Mouse (Mus musculus): Measurements from ENCODE around the gene Rtn2. TPM values are rescaled to one million over a fixed set of nuclear protein-coding genes. Genes with fewer than 3 reads are reported as not detected.

Rtn2 gene
- polyA plus RNA-seq, 1 experiment, result 76.2 TPM

GRCm38 (mm10) chr7:19311991-19312390 is 29.6 kb downstream of the Rtn2 start:
- 28% methylated on average over 4 of the region's 4 CpGs for WGBS
- no peak overlapping the region for H3K4me3 ChIP-seq (replicated peaks; ENCODE audit: extremely low read depth, low read depth, low read length)
- no peak for DNase-seq
- peaks cover 15% of the 10 kb centered on the region for H3K4me1 ChIP-seq (ENCODE audit: control insufficient read depth, insufficient read depth, low read length)
- TF ChIP-seq CTCF (IDR thresholded peaks at IDR 0.05; ENCODE audit: insufficient read depth, low read length), result no peak
- TF ChIP-seq POLR2A (IDR thresholded peaks at IDR 0.05; ENCODE audit: borderline replicate concordance, extremely low read depth, low read depth, low read length), result no peak

GRCm38 (mm10) chr7:19314033-19314432 is 31.6 kb downstream of the Rtn2 start:
- H3K4me1 ChIP-seq (ENCODE audit: control insufficient read depth, insufficient read depth, low read length), result peaks cover 13% of the 10 kb centered on the region
- no peak for DNase-seq
- 59% methylated on average over 5 of the region's 5 CpGs for WGBS
- no peak overlapping the region for H3K4me3 ChIP-seq (replicated peaks; ENCODE audit: extremely low read depth, low read depth, low read length)
- TF ChIP-seq POLR2A (IDR thresholded peaks at IDR 0.05; ENCODE audit: borderline replicate concordance, extremely low read depth, low read depth, low read length) (no peak), CTCF (IDR thresholded peaks at IDR 0.05; ENCODE audit: insufficient read depth, low read length) (no peak)

GRCm38 (mm10) chr7:19316451-19317161 is 34.2 kb downstream of the Rtn2 start:
- no peak for DNase-seq
- H3K4me1 ChIP-seq (ENCODE audit: control insufficient read depth, insufficient read depth, low read length), result peaks cover 12% of the 10 kb centered on the region
- TF ChIP-seq POLR2A (IDR thresholded peaks at IDR 0.05; ENCODE audit: borderline replicate concordance, extremely low read depth, low read depth, low read length) (no peak), CTCF (IDR thresholded peaks at IDR 0.05; ENCODE audit: insufficient read depth, low read length) (no peak)
- 40% methylated on average over 14 of the region's 14 CpGs for WGBS
- no peak overlapping the region for H3K4me3 ChIP-seq (replicated peaks; ENCODE audit: extremely low read depth, low read depth, low read length)

GRCm38 (mm10) chr7:19318201-19318600 is 35.8 kb downstream of the Rtn2 start:
- DNase-seq, result no peak
- H3K4me3 ChIP-seq (replicated peaks; ENCODE audit: extremely low read depth, low read depth, low read length), result no peak overlapping the region
- 65% methylated on average over 2 of the region's 2 CpGs for whole genome bisulfite sequencing
- peaks cover 12% of the 10 kb centered on the region for H3K4me1 ChIP-seq (ENCODE audit: control insufficient read depth, insufficient read depth, low read length)
- no peak for TF ChIP-seq POLR2A (IDR thresholded peaks at IDR 0.05; ENCODE audit: borderline replicate concordance, extremely low read depth, low read depth, low read length)
- TF ChIP-seq CTCF (IDR thresholded peaks at IDR 0.05; ENCODE audit: insufficient read depth, low read length), result no peak

GRCm38 (mm10) chr7:19318676-19319075 is 36.3 kb downstream of the Rtn2 start:
- no peak for TF ChIP-seq POLR2A (IDR thresholded peaks at IDR 0.05; ENCODE audit: borderline replicate concordance, extremely low read depth, low read depth, low read length)
- no peak for TF ChIP-seq CTCF (IDR thresholded peaks at IDR 0.05; ENCODE audit: insufficient read depth, low read length)
- no peak for DNase-seq
- Histone ChIP-seq H3K4me3 (replicated peaks; ENCODE audit: extremely low read depth, low read depth, low read length) (no peak overlapping the region), H3K4me1 (ENCODE audit: control insufficient read depth, insufficient read depth, low read length) (peaks cover 12% of the 10 kb centered on the region)
- WGBS, result 70% methylated on average over 7 of the region's 7 CpGs

- TF ChIP-seq CTCF (IDR thresholded peaks at IDR 0.05; ENCODE audit: insufficient read depth, low read length) (no peak), POLR2A (IDR thresholded peaks at IDR 0.05; ENCODE audit: borderline replicate concordance, extremely low read depth, low read depth, low read length) (no peak)
- 23% methylated on average over 9 of the region's 9 CpGs for WGBS
- no peak for DNase-seq
Measured at GRCm38 (mm10) chr7:19319458-19319857, 37.0 kb downstream of the Rtn2 start.

GRCm38 (mm10) chr7:19319906-19320305 is 37.5 kb downstream of the Rtn2 start:
- H3K4me1 ChIP-seq (ENCODE audit: control insufficient read depth, insufficient read depth, low read length), result peaks cover 12% of the 10 kb centered on the region
- WGBS, result under 1% methylated on average over 41 of the region's 41 CpGs
- TF ChIP-seq POLR2A (IDR thresholded peaks at IDR 0.05; ENCODE audit: borderline replicate concordance, extremely low read depth, low read depth, low read length) (peak; percentile 69; the same call in 1 of the 2 replicates), CTCF (IDR thresholded peaks at IDR 0.05; ENCODE audit: insufficient read depth, low read length) (no peak)
- H3K4me3 ChIP-seq (replicated peaks; ENCODE audit: extremely low read depth, low read depth, low read length), result peak overlapping the region; percentile 58
- peak; percentile 96 for DNase-seq

More at GRCm38 (mm10) chr7:19319458-19319857, 37.0 kb downstream of the Rtn2 start:
- Histone ChIP-seq H3K4me3 (replicated peaks; ENCODE audit: extremely low read depth, low read depth, low read length) (peak overlapping the region; percentile 58), H3K4me1 (ENCODE audit: control insufficient read depth, insufficient read depth, low read length) (peaks cover 12% of the 10 kb centered on the region)

GRCm38 (mm10) chr7:19320637-19321036 is 38.2 kb downstream of the Rtn2 start:
- TF ChIP-seq POLR2A (IDR thresholded peaks at IDR 0.05; ENCODE audit: borderline replicate concordance, extremely low read depth, low read depth, low read length) (no peak), CTCF (IDR thresholded peaks at IDR 0.05; ENCODE audit: insufficient read depth, low read length) (no peak)
- peaks cover 12% of the 10 kb centered on the region for H3K4me1 ChIP-seq (ENCODE audit: control insufficient read depth, insufficient read depth, low read length)
- 36% methylated on average over 7 of the region's 7 CpGs for WGBS
- DNase-seq, result no peak
- H3K4me3 ChIP-seq (replicated peaks; ENCODE audit: extremely low read depth, low read depth, low read length), result no peak overlapping the region

- TF ChIP-seq CTCF (IDR thresholded peaks at IDR 0.05; ENCODE audit: insufficient read depth, low read length), result no peak
- WGBS, result 28% methylated on average over 5 of the region's 5 CpGs
- Histone ChIP-seq H3K4me1 (ENCODE audit: control insufficient read depth, insufficient read depth, low read length) (peaks cover 14% of the 10 kb centered on the region), H3K4me3 (replicated peaks; ENCODE audit: extremely low read depth, low read depth, low read length) (no peak overlapping the region)
- no peak for DNase-seq
Measured at GRCm38 (mm10) chr7:19321464-19321863, 39.0 kb downstream of the Rtn2 start.

- TF ChIP-seq POLR2A (IDR thresholded peaks at IDR 0.05; ENCODE audit: borderline replicate concordance, extremely low read depth, low read depth, low read length), result no peak
- no peak for TF ChIP-seq CTCF (IDR thresholded peaks at IDR 0.05; ENCODE audit: insufficient read depth, low read length)
- Histone ChIP-seq H3K4me1 (ENCODE audit: control insufficient read depth, insufficient read depth, low read length) (peaks cover 12% of the 10 kb centered on the region), H3K4me3 (replicated peaks; ENCODE audit: extremely low read depth, low read depth, low read length) (no peak overlapping the region)
- 43% methylated on average over 9 of the region's 9 CpGs for WGBS
- DNase-seq, result no peak
Measured at GRCm38 (mm10) chr7:19322489-19322888, 40.1 kb downstream of the Rtn2 start.

Data from lung, adult 2 months (tissue).